Mouse (Mus musculus) large intestine, adult 2 months (tissue): ENCODE results near the gene Lhfpl3. TPM values are rescaled to one million over a fixed set of nuclear protein-coding genes. Genes with fewer than 3 reads are reported as not detected.

Experiments used
- DNase-seq: peaks from one replicate; pipeline ENCODE4 v3.0.0-alpha.2; 2012; ENCODE audit warnings: low read depth, low spot score
- WGBS: fragments of 180-500 bp; shearing (Covaris S2); methylation state at CpG from one replicate; pipeline ENCODE4 v1.1.7; 2018; 5-methylcytosine and 5-hydroxymethylcytosine counted together
- polyA plus RNA-seq: library from polyadenylated mRNA; depleted of rRNA; stranded (reverse); fragments of >200 nt; gene quantifications from 2 replicates; pipeline ENCODE4 v1.2.3, GENCODE M21; 2012

Lhfpl3 gene
- polyA plus RNA-seq, 1 experiment, result 0.02 TPM

DNA sequence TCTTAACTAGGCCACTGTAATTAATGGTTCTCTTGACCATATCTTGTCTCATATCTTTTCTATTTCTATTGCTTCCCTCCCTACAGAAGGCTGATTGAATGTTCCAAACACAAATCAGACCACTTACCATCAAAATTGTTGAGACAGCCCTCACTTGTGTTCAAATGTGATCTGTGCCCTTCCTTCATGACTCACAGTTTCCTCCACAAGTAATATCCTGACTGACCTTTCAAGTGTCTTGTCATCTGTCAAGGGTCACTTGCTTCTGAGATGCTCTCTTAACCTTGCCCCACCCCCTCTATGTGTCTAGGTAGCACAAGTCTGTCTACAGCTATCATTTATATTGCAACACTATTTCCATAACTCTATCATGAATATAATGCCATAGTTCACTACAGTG, 154.1 kb downstream of the Lhfpl3 start:
- no peak for DNase-seq

DNA sequence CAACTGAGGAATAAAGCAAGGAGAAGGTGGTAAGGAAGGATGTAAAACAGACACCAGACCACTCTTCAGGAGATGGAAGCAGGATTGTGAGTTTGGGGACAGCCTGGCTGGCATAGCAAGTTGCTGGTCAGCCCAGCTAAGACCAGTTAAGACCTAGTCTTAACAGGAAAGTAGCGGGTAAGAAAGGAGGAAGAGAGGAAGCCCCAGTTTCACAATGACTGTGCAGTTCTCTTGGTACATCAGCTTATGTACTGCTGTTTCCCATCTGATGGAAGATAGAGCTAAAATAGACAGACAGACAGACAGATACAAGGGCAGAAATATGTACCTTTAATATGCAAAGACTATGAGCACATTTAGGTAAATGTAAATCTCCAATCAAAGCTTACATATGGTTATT, 171.3 kb downstream of the Lhfpl3 start:
- WGBS, result 69% methylated on average over 1 of the region's 1 CpGs
- no peak for DNase-seq

DNA sequence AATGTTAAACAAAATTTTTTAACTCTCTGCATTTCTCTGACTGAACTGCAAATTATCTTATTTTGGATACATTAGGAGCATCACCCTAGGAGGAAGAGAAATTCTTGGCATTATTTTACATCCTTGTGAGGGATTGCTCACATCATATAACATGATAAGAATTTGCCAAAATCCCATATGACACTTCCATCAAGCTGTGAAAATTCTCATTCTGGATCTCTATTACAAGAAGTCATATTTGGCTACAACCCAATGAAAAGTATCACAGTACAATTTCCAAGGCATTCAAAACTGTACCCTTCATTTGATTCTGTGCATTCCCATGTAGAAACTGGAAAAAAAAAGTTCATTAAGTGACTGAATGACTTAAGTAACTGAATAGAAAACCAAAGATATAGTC, 180.3 kb downstream of the Lhfpl3 start:
- no peak for DNase-seq

DNA sequence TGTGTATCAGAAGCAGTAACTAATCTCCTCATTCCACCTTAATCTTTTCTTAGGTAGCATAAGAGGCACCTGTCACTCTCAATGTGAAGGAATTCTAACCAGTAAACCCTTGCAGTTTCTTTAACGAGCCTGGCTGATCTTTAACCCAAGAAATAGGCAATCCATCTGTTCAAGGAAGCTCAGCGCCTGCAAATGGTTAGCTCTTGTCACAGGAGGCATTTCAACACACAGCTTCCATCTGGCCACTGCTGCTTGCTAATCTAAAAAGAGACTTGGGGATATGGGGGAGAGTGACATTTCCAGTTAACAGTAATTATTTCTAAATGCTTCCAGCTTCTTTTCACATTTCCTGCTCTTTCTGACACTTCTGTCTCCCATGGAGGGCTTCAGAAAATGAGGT, 182.9 kb downstream of the Lhfpl3 start:
- DNase-seq, result no peak
- WGBS, result 44% methylated on average over 2 of the region's 2 CpGs

DNA sequence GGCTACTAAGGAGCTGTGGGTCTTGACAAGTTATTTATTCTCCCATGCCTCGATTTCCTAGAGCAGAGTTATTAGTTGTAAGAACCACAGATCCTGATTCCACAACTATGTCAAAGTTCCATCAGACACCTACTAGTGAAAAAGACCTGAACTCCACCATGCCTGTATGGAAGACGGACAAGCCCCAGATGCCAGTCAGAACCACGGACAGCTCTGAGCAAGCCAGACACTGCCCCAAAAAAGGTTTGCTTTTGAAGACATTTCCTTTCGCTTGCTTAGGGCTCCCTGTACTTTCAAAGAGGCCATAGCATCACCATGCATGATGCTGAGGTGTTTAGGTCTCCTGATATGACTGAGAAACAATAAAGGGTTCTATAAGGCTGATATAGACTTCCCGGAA, 197.4 kb downstream of the Lhfpl3 start:
- 52% methylated on average over 5 of the region's 5 CpGs for WGBS
- no peak for DNase-seq

DNA sequence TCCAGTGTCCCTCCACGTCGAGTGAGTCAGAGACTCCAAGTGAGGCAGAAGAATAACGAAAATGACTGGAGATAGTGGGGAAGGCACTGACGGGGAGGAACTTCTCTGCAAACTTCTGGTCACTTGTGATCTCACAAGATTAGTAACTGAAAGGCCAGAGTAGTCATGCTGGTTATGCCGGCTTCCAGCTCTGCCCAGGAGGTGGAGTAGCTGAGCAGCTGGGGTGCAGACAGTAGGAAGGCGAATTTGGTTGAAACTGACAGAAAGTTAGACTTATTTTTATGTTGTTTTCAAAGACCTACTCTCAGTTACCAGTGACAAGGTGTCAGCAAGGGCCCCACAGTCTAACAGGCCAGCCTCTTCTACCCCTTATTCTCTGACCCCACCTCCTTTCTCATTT, 217.4 kb downstream of the Lhfpl3 start:
- 54% methylated on average over 6 of the region's 6 CpGs for WGBS
- no peak for DNase-seq

DNA sequence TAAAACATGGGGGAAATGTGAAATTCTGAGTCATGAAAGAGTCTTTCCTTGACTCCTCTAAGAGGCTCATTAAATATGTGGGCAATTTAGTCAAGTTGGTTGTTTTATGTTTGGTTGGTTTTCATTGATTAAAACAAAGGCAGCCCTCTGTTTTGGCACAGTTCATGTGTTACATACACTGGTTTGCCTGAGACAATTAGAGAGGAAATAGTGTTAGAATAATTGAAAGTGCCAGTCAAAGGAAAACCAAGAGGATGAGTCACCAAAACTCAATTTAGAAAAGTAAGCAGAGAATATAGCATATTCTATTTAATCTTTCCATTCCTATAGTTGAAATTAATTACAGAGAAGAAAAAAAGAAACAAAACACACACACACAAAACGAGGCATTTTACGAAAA, 240.9 kb downstream of the Lhfpl3 start:
- 83% methylated on average over 2 of the region's 2 CpGs for WGBS
- no peak for DNase-seq

DNA sequence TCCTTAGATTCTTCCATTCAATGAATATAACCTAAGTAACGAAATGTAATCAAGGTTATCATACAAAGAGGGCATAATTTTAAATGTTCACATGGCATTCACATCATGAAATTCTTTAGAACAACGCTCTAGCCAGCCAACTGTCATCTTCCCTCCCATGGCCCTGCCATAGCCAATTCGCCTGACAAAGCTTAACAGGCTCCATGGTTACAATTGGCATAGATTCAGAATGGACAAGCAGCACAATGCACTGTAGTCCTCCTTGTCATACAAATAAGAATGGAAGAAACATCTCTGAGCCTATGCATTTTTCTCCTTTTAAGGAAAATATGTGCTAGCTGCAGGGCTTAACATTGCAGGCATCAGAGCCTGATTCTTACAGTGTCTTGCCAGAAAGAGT, 254.0 kb downstream of the Lhfpl3 start:
- DNase-seq, result no peak
- 66% methylated on average over 3 of the region's 3 CpGs for WGBS

DNA sequence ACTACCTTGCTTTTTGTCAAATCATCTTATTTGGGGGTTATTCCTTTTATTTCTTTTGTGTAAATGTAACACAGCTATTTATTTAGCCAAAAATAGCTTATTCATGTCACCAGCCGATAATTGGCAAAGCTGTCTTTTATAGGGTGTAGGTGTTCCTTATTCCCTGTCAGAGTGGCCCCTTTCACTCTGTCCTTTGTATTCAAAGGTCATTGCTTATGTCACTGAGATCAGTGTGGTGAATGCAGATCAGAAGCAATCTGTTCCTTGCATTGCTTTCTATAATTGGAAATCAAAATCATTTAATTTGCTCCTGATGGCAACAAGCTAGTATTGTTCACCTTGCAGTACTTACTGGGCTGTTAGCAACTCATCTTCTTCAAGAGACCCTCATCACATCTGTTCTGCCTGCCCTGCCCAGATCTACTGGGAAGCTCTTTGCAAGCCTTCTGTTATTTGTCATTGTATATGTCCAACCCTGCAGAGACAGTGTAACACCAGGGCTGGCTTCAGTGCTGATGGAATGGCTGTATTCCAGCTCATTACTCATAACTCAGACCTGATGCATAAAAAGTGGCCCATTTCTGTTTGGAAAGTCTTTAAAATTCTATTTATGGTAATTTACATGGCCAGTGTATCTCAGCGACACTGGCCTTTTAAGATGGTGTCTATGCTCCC, 257.4 kb downstream of the Lhfpl3 start:
- WGBS, result 63% methylated on average over 2 of the region's 2 CpGs
- no peak for DNase-seq

DNA sequence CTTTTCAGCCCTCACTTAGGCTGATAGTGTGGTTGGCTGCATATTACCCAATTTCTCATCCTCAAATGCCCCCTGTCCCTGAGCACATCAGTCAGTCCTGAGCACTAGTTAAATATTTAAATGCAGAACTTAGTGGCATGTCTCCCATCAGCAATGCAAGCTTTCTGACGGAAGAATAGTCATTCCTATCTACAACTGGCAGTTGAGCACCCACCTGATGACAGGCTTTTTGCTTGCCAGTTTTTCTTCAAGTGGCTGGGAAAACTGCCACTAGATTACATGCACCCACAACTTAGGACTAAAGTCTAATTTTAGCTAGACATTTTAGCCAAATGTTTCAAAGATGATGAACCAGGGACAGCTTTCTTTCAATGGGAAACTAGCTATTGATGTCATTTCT, 260.3 kb downstream of the Lhfpl3 start:
- 70% methylated on average over 1 of the region's 1 CpGs for WGBS
- DNase-seq, result no peak

DNA sequence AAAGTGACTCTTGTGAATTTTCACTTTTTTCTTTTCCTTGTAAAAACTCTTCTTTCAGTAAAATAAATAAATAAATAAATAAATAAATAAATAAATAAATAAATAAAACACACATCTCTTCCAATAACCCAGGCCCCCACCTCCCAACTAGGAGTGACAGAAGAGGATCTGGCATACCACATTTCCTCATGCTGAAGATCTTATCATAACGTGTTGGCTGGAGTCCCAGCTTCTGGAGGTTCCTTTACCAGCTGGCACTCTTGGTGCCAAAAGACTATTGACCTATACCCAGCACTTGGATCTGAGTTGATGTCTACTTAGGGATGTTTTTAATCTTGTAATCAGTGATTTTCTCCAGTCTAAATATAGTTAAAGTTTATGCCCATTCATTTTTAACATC, 264.6 kb downstream of the Lhfpl3 start:
- 31% methylated on average over 1 of the region's 1 CpGs for WGBS
- peak; percentile 42 for DNase-seq

DNA sequence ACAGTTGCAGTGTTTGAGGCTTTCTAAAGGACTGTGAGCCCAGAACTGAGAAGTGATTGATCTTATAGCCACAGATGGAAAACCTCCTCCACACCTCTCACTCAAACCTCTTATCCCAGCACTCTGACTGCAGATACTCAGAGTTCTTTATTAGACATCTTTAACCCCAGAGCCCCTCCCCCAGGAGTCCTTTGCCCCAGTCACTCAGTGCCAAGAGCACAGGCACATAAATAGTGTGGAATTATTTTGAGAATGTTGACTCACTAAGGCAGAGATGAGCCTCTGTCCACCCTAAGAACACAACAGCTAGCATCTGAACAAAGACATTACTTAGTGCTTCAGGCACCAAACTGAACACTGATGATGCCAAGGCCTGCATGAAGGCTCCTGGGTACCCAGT, 268.1 kb downstream of the Lhfpl3 start:
- no peak for DNase-seq

DNA sequence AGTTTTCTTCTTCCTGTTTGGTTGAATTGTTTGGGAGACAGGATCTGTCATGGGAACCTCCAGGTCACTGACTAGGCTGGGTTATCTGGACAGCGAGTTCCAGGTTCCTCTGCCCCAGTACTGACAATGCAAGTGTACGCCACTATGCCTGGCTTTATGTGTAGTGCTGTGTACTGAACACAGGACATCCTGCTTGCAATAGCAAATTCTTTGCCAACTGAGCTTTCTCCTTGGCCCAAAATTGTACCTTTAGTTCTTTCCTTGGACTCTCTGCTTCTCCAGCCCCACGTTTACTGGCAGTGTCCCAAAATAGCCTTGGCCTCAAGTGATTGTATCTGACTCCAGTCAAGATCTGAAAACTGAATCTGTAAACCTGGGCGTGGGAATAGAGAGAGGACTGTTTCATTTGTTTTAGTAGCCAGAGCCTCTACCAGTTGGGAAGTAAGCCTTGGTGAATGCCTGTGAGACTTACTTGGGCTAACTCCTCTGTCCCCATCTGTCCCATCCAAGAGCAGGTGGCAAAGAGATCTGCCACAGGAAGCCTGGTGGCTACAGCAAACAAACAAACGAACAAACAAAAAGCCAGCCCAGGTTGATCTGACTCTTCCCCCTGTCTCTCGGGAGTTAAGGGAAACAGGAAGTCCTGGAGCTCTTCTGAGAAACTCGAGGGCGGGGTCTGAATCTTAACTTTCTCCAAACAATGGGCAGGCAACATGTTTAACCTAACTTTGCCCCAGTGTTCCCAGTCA, 269.9 kb downstream of the Lhfpl3 start:
- peak; percentile 18 for DNase-seq
- 34% methylated on average over 8 of the region's 8 CpGs for whole genome bisulfite sequencing

DNA sequence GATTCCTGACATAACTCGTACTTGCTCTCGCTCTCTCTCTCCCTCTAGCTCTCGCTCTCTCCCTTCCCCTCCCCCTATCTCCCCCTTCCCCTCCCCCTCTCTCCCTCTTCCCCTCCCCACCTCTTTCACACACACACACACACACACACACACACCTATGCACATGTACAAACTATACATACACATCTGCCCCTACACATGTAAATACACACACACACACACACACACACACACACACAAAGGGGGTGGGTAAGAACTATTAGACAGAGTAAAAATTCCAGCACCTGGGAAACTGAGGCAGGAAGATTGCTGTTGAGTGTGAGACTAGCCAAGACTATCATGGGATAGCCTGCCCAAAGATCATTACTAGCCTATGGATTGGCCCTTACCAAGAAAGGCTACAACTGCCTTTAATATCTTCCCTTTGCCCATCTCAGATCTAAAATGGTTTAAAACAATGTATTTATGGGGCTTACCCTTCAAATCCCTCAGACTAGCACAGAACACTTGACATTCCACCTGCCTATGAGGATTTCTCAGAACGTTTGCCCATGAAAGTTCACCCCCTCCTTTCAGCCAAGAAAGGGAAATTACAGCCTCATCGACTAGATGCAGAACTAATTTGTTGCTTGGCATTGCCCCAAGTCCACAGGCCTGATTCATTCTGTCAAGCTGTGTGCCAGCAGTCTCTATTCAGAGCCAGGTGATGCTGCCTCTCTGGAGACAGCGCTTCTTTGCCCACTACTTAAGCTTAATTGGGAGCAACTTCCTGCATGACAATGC, 289.3 kb downstream of the Lhfpl3 start:
- WGBS, result 58% methylated on average over 6 of the region's 6 CpGs
- no peak for DNase-seq

DNA sequence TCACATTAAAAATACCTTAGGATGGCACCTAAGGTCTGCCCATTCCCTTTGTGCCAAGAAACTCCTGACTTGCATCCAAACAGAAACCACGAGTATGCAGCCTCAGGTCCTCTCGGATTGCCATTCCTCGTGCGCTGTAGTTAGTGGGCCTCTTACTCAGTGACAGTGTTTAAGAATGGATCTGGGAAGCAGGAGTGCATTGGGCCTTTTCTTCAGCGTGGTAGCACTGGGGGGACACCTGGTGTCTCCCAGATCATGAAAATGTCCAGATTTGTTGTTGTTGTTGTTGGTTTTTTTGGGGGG, 289.8 kb downstream of the Lhfpl3 start:
- 69% methylated on average over 5 of the region's 5 CpGs for WGBS
- DNase-seq, result no peak

DNA sequence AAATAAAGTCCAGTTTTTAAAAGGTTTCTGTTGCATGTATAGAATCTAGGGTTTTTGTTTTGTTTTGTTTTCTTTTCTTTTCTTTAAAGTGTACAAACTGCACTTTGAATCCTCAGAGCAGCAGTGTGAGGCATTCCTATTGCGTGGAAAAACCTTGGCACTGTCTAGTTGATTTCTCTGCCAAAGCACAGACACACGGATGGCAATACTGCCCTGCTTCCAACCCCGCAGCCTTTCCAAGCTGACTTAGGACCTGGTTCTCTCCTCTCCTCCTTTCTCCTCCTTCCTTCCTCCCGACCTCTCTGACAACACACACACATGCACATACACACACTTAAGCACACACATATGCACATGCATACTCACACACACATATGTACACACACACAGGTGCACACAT, 294.6 kb downstream of the Lhfpl3 start:
- no peak for DNase-seq
- 57% methylated on average over 4 of the region's 4 CpGs for WGBS

DNA sequence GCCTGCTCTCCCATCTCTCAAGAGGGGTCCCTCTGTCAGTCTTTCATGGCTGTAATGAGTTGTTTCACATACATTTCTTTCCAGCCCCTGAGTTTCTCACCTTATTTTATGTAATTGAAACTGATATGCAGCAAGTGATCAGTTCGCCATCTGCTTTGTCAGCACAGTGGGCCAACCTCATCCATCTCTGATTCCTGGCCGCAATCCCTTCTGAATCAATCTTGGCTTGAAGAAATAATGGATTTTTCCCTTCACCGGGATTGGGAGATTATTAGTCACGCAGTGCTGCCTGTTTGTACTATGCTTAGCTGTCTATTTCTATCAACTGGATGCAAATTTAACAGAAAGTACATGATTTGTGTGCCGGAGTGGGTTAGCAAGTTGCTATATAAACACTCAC, 297.0 kb downstream of the Lhfpl3 start:
- WGBS, result 90% methylated on average over 5 of the region's 5 CpGs
- DNase-seq, result no peak

DNA sequence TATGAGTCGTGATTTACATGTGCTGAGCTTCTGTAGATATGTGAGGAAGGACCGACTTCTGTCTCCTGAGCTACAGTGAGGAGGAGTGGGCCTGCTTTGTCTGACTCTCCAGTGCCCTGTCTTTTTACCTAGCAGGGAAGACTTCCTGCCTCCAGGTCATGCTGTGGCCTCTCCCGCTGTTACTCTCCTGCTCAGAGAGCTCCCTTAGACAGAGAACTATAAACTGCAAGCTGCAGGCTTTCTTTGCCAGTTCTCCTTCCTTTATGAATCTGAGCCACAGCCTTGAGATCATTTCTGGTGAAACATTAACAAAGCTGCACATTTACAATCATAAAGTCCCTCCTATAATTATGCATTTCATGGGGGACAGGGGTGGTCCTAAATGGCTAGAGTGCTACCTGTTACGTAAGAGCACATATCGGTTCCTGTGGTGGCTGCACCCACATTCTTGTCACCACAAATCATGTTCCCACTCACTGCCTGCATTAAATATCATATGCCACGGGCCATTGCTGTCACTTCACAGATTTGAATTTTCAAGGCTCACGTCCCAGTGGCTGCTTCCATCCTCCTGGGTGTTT, 303.3 kb downstream of the Lhfpl3 start:
- peak; percentile 19 for DNase-seq
- WGBS, result 18% methylated on average over 7 of the region's 7 CpGs

DNA sequence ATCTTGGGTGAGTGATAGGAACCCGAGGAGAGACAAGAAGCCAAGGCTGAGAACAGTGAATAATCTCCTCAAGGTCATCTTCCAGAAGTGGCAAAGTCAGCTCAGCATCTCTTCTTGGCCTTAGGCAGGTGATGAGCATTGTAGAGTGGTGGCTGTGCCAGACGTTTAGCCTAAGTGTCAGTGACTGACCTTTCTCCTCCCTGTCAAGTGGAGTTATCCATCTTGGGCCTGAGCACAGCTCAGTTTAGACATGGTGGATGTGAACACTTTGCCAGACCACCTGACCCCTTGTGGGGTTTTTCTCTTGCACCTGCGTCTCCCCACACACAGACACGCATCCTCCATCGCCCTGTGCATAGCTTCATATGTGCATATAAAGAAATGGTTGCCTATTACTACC, 305.6 kb downstream of the Lhfpl3 start:
- WGBS, result 78% methylated on average over 5 of the region's 5 CpGs

DNA sequence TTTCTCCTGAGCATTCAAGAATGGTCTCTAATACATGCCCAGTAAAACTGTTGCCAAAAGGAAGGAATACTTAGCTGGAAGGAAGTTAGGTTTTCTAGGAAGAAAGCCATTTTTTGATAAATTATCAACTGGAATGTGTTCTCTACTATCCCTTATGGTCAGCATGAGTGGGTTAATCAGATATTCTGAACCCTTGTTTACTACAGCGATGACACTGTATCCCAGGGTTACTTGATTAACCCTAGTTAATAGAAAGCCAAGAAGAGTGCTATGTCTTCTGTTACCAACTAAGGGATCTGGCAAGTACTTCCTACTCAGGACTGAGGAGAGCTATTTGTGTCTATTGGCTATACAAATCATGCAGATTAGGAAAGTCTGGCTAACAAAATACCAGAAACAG, 349.0 kb downstream of the Lhfpl3 start:
- WGBS, result 78% methylated on average over 1 of the region's 1 CpGs
- no peak for DNase-seq

More for the DNA sequence above, 305.6 kb downstream of the Lhfpl3 start:
- DNase-seq, result no peak

DNA sequence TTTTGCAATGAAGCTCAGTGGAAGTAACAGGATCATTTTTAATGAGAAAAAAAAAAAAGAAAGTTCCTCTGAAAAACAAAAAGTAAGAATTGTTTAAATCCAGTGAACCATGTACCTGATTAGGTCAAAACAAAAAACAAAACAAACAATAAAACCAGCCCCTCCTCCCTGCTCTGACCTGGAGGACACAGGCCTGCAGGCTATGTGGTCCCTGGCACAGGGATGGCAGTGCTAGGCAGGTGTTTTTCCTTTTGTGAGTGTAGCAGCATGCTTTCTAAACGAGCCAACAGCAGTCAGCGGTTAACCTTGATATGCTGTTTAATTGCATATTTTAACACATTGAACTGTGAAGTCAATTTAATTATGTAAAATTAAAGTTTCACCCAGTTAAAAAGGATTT, 360.7 kb downstream of the Lhfpl3 start:
- WGBS, result 58% methylated on average over 2 of the region's 2 CpGs
- DNase-seq, result no peak
